Mouse (Mus musculus) thymus, adult 2 months (tissue): ENCODE results near the gene Apol11a. TPM values are rescaled to one million over a fixed set of nuclear protein-coding genes. Genes with fewer than 3 reads are reported as not detected.
"Not testable (repeated sequence)": the region's sequence is repeated elsewhere in the genome, so short reads cannot be mapped to it uniquely, and the experiment has no call there.

ENCODE experiments used
- DNase-seq: peaks from one replicate; pipeline ENCODE4 v3.0.0; 2021
- H3K27ac ChIP-seq: fragments of 200-500 bp; 2 replicates; pipeline ENCODE4 v1.5.1; 2012; ENCODE audit warnings: low read length, control low read depth; ENCODE audit not compliant: control insufficient read depth, insufficient read depth
- H3K27me3 ChIP-seq: fragments of 200-500 bp; 2 replicates; pipeline ENCODE4 v1.6.1; 2012; ENCODE audit warnings: mild to moderate bottlenecking, low read length, moderate library complexity, mixed read lengths; ENCODE audit not compliant: control insufficient read depth, insufficient read depth
- H3K36me3 ChIP-seq: fragments of 200-500 bp; 2 replicates; pipeline ENCODE4 v1.6.1; 2012; ENCODE audit warnings: mild to moderate bottlenecking, low read length, moderate library complexity; ENCODE audit not compliant: control insufficient read depth, insufficient read depth
- H3K4me1 ChIP-seq: fragments of 200-500 bp; replicated peaks from 2 replicates; pipeline ENCODE4 v1.6.1; 2012; ENCODE audit warnings: low read length; ENCODE audit not compliant: control insufficient read depth, insufficient read depth
- H3K4me3 ChIP-seq: fragments of 200-500 bp; 2 replicates; pipeline ENCODE4 v1.5.1; 2012; ENCODE audit warnings: mild to moderate bottlenecking, low read length, control low read depth, moderate library complexity; ENCODE audit not compliant: control insufficient read depth, insufficient read depth
- CTCF ChIP-seq: fragments of 200-500 bp; IDR thresholded peaks from 2 replicates; pipeline ENCODE4 v1.5.1; 2012; ENCODE audit warnings: mild to moderate bottlenecking, control low read depth, low read length, moderate library complexity, borderline replicate concordance; ENCODE audit not compliant: control insufficient read depth, poor library complexity, insufficient read depth; ENCODE audit errors: extremely low read depth
- POLR2A ChIP-seq: fragments of 200-500 bp; IDR thresholded peaks from 2 replicates; pipeline ENCODE4 v1.6.1; 2012; ENCODE audit warnings: mild to moderate bottlenecking, low read length, control low read depth, moderate library complexity; ENCODE audit not compliant: control insufficient read depth, poor library complexity, insufficient read depth; ENCODE audit errors: extremely low read depth
- WGBS: fragments of 180-500 bp; shearing (Covaris S2); methylation state at CpG from one replicate; pipeline ENCODE4 v1.1.7; 2018; 5-methylcytosine and 5-hydroxymethylcytosine counted together
- polyA plus RNA-seq: library from polyadenylated mRNA; depleted of rRNA; stranded (reverse); fragments of >200 nt; gene quantifications from 2 replicates; pipeline ENCODE4 v1.2.3, GENCODE M21; 2012; rRNA removed

The Apol11a gene
- polyA plus RNA-seq, 1 experiment: 0.11 TPM

GRCm38 (mm10) chr15:77523186-77523843, 15.2 kb downstream of the Apol11a start:
- peak; percentile 35; the same call in 1 of the 2 replicates for TF ChIP-seq CTCF
- not testable (repeated sequence) for H3K36me3 ChIP-seq, H3K4me1 ChIP-seq, H3K27me3 ChIP-seq, H3K4me3 ChIP-seq, H3K27ac ChIP-seq
- peak; percentile 52 for DNase-seq
- 20% methylated on average over 6 of the region's 6 CpGs for WGBS

DNA sequence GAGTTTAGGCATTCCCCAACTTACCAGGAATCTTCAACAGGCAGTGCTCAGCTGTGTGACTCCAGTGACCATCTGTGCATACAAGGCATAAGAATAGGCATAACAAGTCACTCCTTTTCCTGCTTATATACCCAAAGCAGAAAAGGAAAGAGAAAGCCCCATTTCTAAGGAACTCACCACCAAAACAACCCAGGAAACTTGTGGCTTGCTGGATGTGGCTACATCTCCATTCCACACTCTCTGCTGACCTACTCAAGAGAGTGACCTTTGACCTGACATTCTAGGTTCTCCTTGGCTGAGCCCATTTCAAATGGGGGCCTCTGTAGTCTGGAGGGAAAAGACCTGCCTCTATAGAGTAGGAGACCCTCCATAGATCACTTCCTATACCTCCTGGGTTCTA, 25.1 kb downstream of the Apol11a start, which contains the start of gene Apol7c:
TSS of gene Apol7c (minus strand) at position 101 of the 400 bp plus-strand sequence.
- Histone ChIP-seq H3K27ac (no peak within 1 kb of the TSS), H3K4me1 (no peaks in the 10 kb centered on the region), H3K27me3 (no peaks in the 10 kb centered on the region), H3K4me3 (no peak within 1 kb of the TSS), H3K36me3 (no peaks in the 10 kb centered on the region)
- no peak for TF ChIP-seq POLR2A
- no peak for TF ChIP-seq CTCF
- DNase-seq: no peak

DNA sequence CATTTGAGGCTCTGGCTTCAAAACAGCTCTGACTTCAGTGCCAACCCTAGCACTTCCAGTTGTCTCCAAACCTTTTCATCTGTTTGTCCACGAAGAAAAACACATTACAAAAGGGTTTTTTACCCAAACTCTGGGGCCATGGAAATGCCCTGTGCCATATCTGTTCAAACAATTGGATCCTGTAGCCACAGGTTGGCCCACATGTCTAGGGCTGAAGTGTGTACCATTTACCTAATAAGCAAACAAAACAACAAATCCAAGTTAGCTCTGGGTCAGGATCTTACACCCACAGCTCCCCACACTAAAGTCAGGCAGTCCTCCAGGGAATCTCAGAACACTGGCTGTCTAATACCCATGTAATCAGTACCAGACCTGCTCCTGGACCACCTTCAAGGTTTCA, 31.1 kb downstream of the Apol11a start:
- DNase-seq, H3K36me3 ChIP-seq, H3K4me1 ChIP-seq, H3K4me3 ChIP-seq, H3K27ac ChIP-seq, H3K27me3 ChIP-seq: not testable (repeated sequence)
- WGBS: 51% methylated on average over 1 of the region's 1 CpGs

GRCm38 (mm10) chr15:77561792-77562191, 53.7 kb downstream of the Apol11a start, which contains the start of gene 1700025B11Rik:
1700025B11Rik (minus strand) TSS chr15:77561892.
- no peak for DNase-seq
- Histone ChIP-seq H3K4me1 (no peaks in the 10 kb centered on the region), H3K27ac (no peak within 1 kb of the TSS), H3K27me3 (no peaks in the 10 kb centered on the region), H3K36me3 (no peaks in the 10 kb centered on the region), H3K4me3 (no peak within 1 kb of the TSS)
- no peak for TF ChIP-seq POLR2A
- TF ChIP-seq CTCF: no peak

GRCm38 (mm10) chr15:77563219-77563618, 55.1 kb downstream of the Apol11a start:
- TF ChIP-seq CTCF (no peak), POLR2A (no peak)
- Histone ChIP-seq H3K4me1 (no peaks in the 10 kb centered on the region), H3K4me3 (no peak overlapping the region), H3K27me3 (no peaks in the 10 kb centered on the region), H3K36me3 (no peaks in the 10 kb centered on the region), H3K27ac (no peak overlapping the region)
- DNase-seq: no peak

Other genes with a start within 250 kb of the Apol11a start
- gene Rbfox2, start 201.3 kb upstream of the Apol11a start, polyA plus RNA-seq: 13.4 and 20.5 TPM in 2 replicates
- gene Apol7a, start 109.2 kb upstream of the Apol11a start, polyA plus RNA-seq: 0.19 and 0.20 TPM in 2 replicates
- 2.8 and 5.4 TPM in 2 replicates for gene Apol9a, start 97.1 kb upstream of the Apol11a start, polyA plus RNA-seq
- 0.10 and 0.27 TPM in 2 replicates for gene Apol7b, start 60.8 kb upstream of the Apol11a start, polyA plus RNA-seq
- gene Apol10a, start 31.2 kb upstream of the Apol11a start, polyA plus RNA-seq: not detected in 2 replicates
- 10.0 and 13.6 TPM in 2 replicates for gene Apol7c, start 25.0 kb downstream of the Apol11a start, polyA plus RNA-seq
- not detected in 2 replicates for gene 1700025B11Rik, start 53.6 kb downstream of the Apol11a start, polyA plus RNA-seq
- 0.18 and 0.26 TPM in 2 replicates for gene Apol10b, start 87.9 kb downstream of the Apol11a start, polyA plus RNA-seq
- not detected in 2 replicates for gene Gm36245, start 91.0 kb downstream of the Apol11a start, polyA plus RNA-seq
- 0.28 and 0.44 TPM in 2 replicates for gene Apol11b, start 135.0 kb downstream of the Apol11a start, polyA plus RNA-seq
- 26.2 and 28.5 TPM in 2 replicates for gene Apol7e, start 190.6 kb downstream of the Apol11a start, polyA plus RNA-seq
- gene Apol9b, start 220.8 kb downstream of the Apol11a start, polyA plus RNA-seq: 5.6 and 8.1 TPM in 2 replicates
- 0.08 and 0.11 TPM in 2 replicates for gene Apol8, start 248.7 kb downstream of the Apol11a start, polyA plus RNA-seq